Comparison of ENCODE assay signal across 19 mouse cellular contexts in the genomic region with DNA sequence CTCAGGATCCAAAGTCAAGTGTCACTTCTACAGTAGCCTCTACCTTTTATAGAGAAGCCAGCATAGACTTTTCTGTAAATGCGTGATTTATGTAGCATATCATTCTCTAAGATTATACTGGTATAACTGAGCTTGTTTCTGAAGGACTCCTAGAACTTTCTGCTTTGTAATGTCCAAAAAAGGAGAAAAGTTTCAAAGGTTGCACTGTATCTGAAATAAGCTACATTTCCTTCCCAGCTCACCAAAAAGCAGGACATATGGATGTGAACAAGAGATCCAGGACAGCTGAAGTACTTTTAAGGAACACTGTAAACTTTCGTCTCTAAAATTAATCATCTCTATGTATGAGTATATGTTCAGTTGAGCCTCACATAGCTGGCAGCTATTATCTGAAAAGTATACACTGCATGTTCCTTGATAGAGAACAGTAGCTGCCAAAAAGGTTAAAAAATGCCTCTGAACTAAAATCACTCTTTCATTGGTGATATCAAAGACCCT. TPM values are rescaled to one million over a fixed set of nuclear protein-coding genes. Genes with fewer than 3 reads are reported as not detected.
A peak's percentile ranks its signal among the peaks of the same experiment; 100 is the strongest.
DNase-seq lines count a peak whose midpoint lies in the region; ATAC-seq lines count a peak whose summit lies in the region.
"Had no signal": no experiment of that assay in that cellular context is flagged by ENCODE, and none has a peak within 500 bp of the region (broad histone marks: within the 10 kb centered on the region; RNA-seq: fewer than 3 reads in every experiment).

No protein-coding gene starts in this region.

- peak; percentile 93 for ATAC-seq in frontal cortex, adult (ENCODE audit: low TSS enrichment)
- ATAC-seq: activated CD4-positive, CD25-positive, alpha-beta regulatory T cell, adult 4 months; CD4-positive, CD25-positive, alpha-beta regulatory T cell, adult 4 months; Patski had no signal

- no peak for DNase-seq in frontal cortex, adult 2 months (ENCODE audit: extremely low spot score in 1 of 2, low spot score in 1 of 2)
- peak; percentile 28 for DNase-seq in brain, adult 2 months (ENCODE audit: low read depth, low spot score)
- DNase-seq in urinary bladder, postnatal 14 days (ENCODE audit: low spot score): no peak
- DNase-seq: adrenal gland, adult 2 months; adrenal gland, adult 8-10 months; adrenal gland, postnatal 10 days; adrenal gland, postnatal 14 days; adrenal gland, postnatal 25 days; adrenal gland, postnatal 36 days; B cell, adult 2 months; cerebellum, adult 11 months; cerebellum, adult 11-12 months; cerebellum, adult 18-20 months; cerebellum, adult 2 months had no signal

RNA-seq across cellular contexts. Expression of gene 1700009N14Rik, which starts 12.2 kb away (rescaled TPM):
- not detected in 2 replicates for polyA plus RNA-seq in frontal cortex, adult 2 months (2012; rRNA removed)
- polyA plus RNA-seq: activated CD4-positive, CD25-positive, alpha-beta regulatory T cell, adult 4 months; adrenal gland, adult 2 months; CD4-positive, CD25-positive, alpha-beta regulatory T cell, adult 4 months; cerebellum, adult 2 months; G1E; Patski had no signal
